Mouse (Mus musculus) brain, embryonic 14.5 days (tissue): ENCODE measurements at regions not wholly inside any gene's neighbourhood (a gene's known extent, or its start where the extent isn't known, plus 50 kb on each side); places are given as distances from the start of the nearest gene placed in this dataset.
"Not testable (repeated sequence)": the region's sequence is repeated elsewhere in the genome, so short reads cannot be mapped to it uniquely, and the experiment has no call there.

ENCODE experiments used
- DNase-seq: peaks from one replicate; pipeline ENCODE4 v3.0.0-alpha.2; 2011; ENCODE audit warnings: low read depth
- CTCF ChIP-seq: fragments of 200-500 bp; IDR thresholded peaks from 2 replicates; pipeline ENCODE4 v1.5.1; 2012; ENCODE audit warnings: inconsistent platforms, mild to moderate bottlenecking, moderate library complexity, borderline replicate concordance; ENCODE audit not compliant: insufficient read depth, insufficient read length; ENCODE audit errors: extremely low read depth
- POLR2A ChIP-seq: fragments of 200-500 bp; IDR thresholded peaks from 2 replicates; pipeline ENCODE4 v1.6.1; 2012; ENCODE audit warnings: mild to moderate bottlenecking, inconsistent platforms, borderline replicate concordance; ENCODE audit not compliant: poor library complexity, insufficient read depth, insufficient read length, severe bottlenecking; ENCODE audit errors: extremely low read depth

DNA sequence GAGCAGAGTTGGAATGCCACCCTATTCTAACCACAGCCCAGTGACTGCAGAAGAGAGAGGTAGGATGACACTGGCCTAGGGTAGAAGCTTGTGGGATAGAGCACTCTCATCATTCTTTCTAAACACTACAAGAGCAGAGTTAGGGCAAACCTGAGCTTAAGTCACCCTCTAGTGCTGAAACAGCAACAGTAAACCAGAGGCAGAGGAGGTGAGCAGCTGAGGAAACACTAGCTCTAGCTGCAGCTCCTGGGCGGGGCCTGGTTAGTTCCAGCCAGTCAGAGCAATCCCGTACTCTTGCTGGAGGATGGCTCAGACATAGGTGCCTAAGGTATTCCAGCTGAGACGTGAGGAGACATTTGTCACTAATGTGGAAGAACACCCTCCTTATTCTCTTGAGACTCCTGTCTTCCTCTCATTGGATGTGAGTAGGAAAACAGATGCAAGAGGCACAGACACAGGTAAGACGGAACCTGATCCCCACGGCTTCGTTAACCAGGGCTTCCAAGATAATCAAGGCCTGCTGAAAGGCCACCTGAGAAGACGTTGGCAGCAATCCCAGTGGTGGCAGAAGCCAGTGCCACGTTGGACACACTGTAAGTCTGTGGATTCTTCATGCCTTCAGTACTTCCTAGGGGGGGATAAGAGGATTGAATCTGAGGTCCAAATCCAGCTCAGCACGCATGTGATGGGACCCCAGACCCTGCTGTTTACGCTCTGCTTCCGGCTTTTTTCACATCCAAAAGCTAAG lies 101.3 kb downstream of the Rchy1 start:
- peak; percentile 26 for DNase-seq
- TF ChIP-seq CTCF (peak; percentile 24; the same call in 1 of the 2 replicates), POLR2A (no peak)

DNA sequence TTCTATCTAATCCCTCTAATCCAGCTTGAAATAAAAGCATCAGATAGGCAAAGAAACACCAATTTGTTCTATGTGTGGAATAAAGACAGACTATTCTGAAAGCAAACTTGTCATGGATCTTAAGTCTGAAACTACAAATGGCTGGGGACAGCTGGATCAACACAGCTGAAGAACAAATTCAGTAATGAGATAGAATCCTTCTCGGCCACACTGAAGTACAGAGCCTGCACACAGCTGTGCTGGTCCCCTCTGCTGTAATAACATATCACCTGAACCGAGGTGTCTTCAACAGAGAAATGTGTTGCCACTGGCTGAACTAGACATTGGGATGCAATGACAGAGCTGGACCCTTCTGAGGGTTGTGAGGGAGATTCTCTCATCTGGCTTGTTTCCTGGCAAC lies 102.4 kb downstream of the Rchy1 start:
- no peak for TF ChIP-seq CTCF
- TF ChIP-seq POLR2A = no peak

DNA sequence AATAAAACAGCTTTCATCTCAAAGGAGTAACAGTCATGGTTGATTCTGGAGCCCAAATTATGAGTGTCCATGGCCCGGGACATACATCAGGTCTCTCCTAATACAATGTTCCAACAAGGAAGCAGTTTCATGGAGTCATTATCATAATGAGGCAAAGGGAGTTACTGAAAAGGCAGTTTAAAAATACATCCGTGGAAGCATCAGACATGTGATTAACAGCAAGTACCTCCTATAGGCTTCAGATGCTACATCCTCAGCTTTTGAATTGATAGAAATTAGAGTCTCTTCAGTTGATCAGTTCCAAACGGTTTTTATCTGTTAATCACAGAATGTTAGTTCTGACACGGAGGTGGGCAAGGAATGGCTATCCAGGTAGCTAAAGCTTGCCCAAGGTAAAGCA lies 110.5 kb downstream of the Rchy1 start:
- no peak for DNase-seq
- TF ChIP-seq POLR2A = no peak
- no peak for TF ChIP-seq CTCF

More for the DNA sequence above, 102.4 kb downstream of the Rchy1 start:
- DNase-seq = no peak

DNA sequence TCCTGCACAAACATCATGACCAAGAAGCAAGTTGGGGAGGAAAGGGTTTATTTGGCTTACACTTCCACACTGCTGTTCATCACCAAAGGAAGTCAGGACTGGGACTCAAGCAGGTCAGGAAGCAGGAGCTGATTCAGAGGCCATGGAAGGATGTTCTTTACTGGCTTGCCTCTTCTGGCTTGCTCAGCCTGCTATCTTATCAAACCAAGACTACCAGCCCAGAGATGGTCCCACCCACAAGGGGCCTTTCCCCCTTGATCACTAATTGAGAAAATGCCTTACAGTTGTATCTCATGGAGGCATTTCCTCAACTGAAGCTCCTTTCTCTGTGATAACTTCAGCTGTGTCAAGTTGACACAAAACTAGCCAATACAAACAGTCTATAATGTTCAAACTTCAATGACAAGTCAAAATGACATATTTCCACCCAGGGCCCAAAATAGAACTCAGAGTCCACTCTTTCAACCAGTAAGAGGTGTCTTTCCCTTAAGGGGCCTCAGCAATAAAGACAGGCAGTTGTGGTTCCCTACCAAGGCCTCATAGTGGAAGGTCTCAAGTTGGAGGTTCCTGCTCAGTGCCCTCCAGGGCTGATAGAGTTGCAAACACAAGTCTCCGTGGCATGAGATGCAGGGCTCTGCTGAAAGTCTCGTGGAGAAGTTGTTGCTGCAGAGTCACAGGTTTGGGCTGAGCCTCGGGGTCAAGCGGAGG lies 111.9 kb downstream of the Rchy1 start:
- not testable (repeated sequence) for DNase-seq

GRCm38 (mm10) chr5:91850440-91850839 lies 112.4 kb downstream of the Rchy1 start:
- no peak for TF ChIP-seq POLR2A
- TF ChIP-seq CTCF = no peak
- DNase-seq = no peak

GRCm38 (mm10) chr5:91849533-91849932 lies 113.3 kb downstream of the Rchy1 start:
- TF ChIP-seq CTCF = no peak
- TF ChIP-seq POLR2A = no peak

GRCm38 (mm10) chr5:91849114-91849513 lies 113.8 kb downstream of the Rchy1 start:
- TF ChIP-seq CTCF (no peak), POLR2A (no peak)
- no peak for DNase-seq

More at GRCm38 (mm10) chr5:91849533-91849932, 113.3 kb downstream of the Rchy1 start:
- DNase-seq = no peak

GRCm38 (mm10) chr5:91848528-91848927 lies 114.3 kb downstream of the Rchy1 start:
- TF ChIP-seq POLR2A (no peak), CTCF (no peak)
- DNase-seq = no peak

GRCm38 (mm10) chr5:91843044-91843443 lies 119.8 kb downstream of the Rchy1 start:
- TF ChIP-seq POLR2A (no peak), CTCF (no peak)
- DNase-seq = peak; percentile 28

DNA sequence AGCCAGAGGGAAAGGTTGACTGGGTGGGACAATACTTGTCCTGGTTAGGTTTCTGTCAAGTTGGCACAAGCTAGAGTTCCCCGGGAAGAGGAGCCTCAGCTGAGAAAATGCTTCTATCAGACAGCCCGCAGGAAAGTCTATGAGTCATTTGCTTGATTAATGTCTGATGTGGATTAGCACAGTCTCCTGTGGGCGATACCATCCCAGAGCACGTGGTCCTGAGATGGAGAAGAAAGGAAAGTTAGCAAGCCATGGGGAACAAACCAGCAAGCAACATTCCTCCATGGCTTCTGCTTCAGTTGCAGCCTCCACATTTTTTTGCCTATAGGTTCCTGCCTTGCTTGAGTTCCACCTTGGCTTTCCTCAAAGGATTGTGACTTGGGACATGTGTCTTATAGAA lies 121.8 kb downstream of the Rchy1 start:
- no peak for TF ChIP-seq CTCF
- no peak for TF ChIP-seq POLR2A
- no peak for DNase-seq

- TF ChIP-seq POLR2A (no peak), CTCF (no peak)
- no peak for DNase-seq
Measured at GRCm38 (mm10) chr5:91828481-91828880, 134.4 kb downstream of the Rchy1 start.

DNA sequence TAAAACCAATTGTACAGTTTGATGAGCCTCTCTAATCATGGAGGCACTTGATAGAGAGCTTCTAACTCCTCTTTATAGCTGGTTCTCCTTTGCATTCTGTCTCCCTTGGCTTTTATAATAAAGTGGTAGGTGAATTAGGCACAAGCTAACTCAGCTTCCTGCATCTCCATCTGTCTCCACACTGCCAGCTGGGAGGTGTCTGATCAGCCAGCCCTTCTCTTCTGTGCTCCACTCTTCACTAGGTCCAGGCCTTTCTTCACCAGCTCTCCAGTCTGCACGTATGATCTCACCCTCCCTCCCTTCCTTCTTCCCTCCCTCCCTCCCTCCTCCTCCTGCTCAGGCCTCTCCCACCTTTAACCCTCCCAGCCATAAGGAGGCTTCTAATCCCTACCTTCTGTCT lies 136.2 kb downstream of the Rchy1 start:
- peak; percentile 22 for DNase-seq
- no peak for TF ChIP-seq CTCF
- TF ChIP-seq POLR2A = no peak

DNA sequence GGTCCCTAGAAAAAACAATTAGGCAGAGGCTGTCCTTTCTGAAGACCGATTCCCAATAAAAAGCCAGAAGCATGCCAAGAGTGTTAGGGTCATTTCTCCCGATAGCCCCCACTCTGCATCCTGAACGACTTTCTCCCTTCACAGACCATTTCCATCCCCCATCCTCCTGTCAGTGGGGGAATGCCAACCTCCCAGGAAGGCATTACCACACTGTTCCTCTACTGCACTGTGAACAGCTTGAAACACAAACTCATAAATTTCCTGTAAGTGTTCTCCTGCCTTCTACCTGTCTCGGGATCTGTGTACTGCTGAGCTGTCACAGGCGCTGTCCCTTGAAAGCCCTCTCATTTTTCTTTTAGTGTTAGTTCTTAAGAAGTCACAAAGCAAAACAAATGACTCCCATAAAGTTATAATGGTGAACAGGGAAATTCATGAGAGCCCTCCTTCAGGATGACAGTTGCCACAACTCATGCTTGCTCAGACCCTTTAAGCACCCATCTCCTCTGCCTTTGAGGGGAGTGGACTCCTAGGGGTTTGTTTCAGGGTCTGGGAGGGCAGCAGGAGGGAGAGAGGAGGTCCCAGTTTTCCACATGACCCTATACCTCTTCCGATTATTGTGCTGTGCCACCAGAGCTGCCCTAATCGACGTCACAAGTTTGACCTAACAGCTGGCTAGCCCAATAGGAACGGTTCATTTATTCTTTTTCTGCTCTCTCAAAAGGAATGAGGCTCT lies 139.9 kb downstream of the Rchy1 start:
- no peak for DNase-seq

More for the DNA sequence above, 139.9 kb downstream of the Rchy1 start:
- TF ChIP-seq POLR2A (no peak), CTCF (no peak)
